Mouse (Mus musculus) bone marrow, adult 2 months (tissue): Measurements from ENCODE around the gene Mrpl28.

Experiments used
- CTCF ChIP-seq: fragments of 200-500 bp; IDR thresholded peaks from 2 replicates; pipeline ENCODE4 v1.5.1; 2011; ENCODE audit warnings: low read length, control low read depth; ENCODE audit not compliant: control insufficient read depth, insufficient read depth
- POLR2A ChIP-seq: fragments of 200-500 bp; IDR thresholded peaks from 2 replicates; pipeline ENCODE4 v1.6.1; 2011; ENCODE audit warnings: low read depth, mild to moderate bottlenecking, control low read depth, low read length, borderline replicate concordance; ENCODE audit not compliant: control insufficient read depth

DNA sequence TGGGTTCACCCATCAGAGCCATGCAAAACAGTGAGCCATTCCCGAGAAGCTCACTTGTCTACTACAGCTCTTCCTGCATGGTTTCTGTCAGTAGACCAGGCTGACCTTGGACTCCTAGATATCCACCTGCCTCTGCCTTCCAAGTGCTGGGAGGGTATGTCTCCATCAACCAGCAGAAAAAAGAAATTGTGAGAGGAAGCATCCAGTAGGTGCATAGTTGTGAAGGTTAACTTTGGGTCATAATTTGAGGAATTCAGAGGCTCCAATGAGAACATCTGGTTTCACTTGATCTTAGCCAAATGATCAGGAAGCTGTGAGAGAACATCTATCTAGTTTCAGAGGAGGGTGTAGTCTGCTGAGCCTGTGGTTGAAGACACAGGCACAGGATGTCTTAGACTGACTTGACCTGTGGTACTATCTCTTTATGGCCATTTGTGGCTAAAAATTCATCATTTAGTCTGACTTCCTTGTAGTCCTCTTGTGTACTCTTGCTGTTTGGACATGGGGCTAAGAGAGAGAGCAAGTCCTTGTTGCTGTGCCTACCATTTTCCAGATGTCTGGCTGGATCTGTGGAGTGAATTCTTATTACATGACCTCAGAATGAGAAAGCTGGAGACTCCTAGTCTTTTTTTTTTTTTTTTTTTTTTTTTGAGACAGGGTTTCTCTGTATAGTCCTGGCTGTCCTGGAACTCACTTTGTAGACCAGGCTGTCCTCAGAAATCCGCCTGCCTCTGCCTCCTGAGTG lies 28.8 kb downstream of the Mrpl28 start:
- TF ChIP-seq POLR2A (no peak), CTCF (no peak)
